In genomic region chr3:86677573-86678155, GRCm38 (mm10) we compare ENCODE assay signal across 16 mouse cellular contexts.
DNase-seq lines count a peak whose midpoint lies in the region; ATAC-seq and TF ChIP-seq lines count a peak whose summit lies in the region.
"Had no signal": no experiment of that assay in that cellular context is flagged by ENCODE, and none has a peak within 500 bp of the region (broad histone marks: within the 10 kb centered on the region; RNA-seq: fewer than 3 reads in every experiment).

No protein-coding gene starts in this region.

- TF ChIP-seq POLR2A in ES-Bruce4 (IDR thresholded peaks at IDR 0.05; ENCODE audit: insufficient read depth, low read length) = no peak

- 32% methylated on average over 2 of the region's 2 CpGs for WGBS in liver, embryonic 12.5 days (ENCODE audit: insufficient replicate concordance)
- 57% methylated on average over 2 of the region's 2 CpGs for WGBS in forebrain, embryonic 16.5 days

- TF ChIP-seq EP300 in ES-Bruce4 (IDR thresholded peaks at IDR 0.05; ENCODE audit: insufficient read depth, low read depth, low read length) = 0 out of 2 replicates have a peak, but pooled peaks have one; percentile 28

- no peaks in the 10 kb centered on the region for H3K4me1 ChIP-seq in ES-Bruce4 (ENCODE audit: control insufficient read depth, insufficient read depth, low read length)
- no peaks in the 10 kb centered on the region for H3K4me1 ChIP-seq in liver, embryonic 12.5 days
- no peaks in the 10 kb centered on the region for H3K4me1 ChIP-seq in forebrain, embryonic 16.5 days (replicated peaks; ENCODE audit: control insufficient read depth, insufficient read depth, low read length)
- H3K4me1 ChIP-seq: forebrain, embryonic 12.5 days; liver, embryonic 13.5 days had no signal

- H3K27me3 ChIP-seq in ES-Bruce4 (ENCODE audit: control insufficient read depth, insufficient read depth, low read length, poor library complexity, severe bottlenecking) = no peaks in the 10 kb centered on the region; the same call in 1 of the 2 replicates
- no peaks in the 10 kb centered on the region for H3K27me3 ChIP-seq in liver, embryonic 12.5 days (replicated peaks)
- no peaks in the 10 kb centered on the region for H3K27me3 ChIP-seq in forebrain, embryonic 16.5 days (replicated peaks; ENCODE audit: control insufficient read depth, insufficient read depth, low read length)
- H3K27me3 ChIP-seq: forebrain, embryonic 12.5 days; liver, embryonic 13.5 days had no signal

- no peak overlapping the region for H3K4me3 ChIP-seq in ES-Bruce4 (ENCODE audit: low read depth, low read length)
- no peak overlapping the region for H3K4me3 ChIP-seq in liver, embryonic 12.5 days
- H3K4me3 ChIP-seq in forebrain, embryonic 16.5 days (replicated peaks; ENCODE audit: low read length) = no peak overlapping the region
- H3K4me3 ChIP-seq: forebrain, embryonic 12.5 days; heart, adult 2 months; liver, embryonic 13.5 days had no signal

- H3K4me2 ChIP-seq in liver, embryonic 12.5 days = no peak overlapping the region
- no peak overlapping the region for H3K4me2 ChIP-seq in forebrain, embryonic 16.5 days (ENCODE audit: low read length)
- H3K4me2 ChIP-seq: forebrain, embryonic 12.5 days; liver, embryonic 13.5 days had no signal

- H3K9ac ChIP-seq in ES-Bruce4 (ENCODE audit: low read depth, poor library complexity, severe bottlenecking) = no peak overlapping the region
- no peak overlapping the region for H3K9ac ChIP-seq in liver, embryonic 12.5 days
- no peak overlapping the region for H3K9ac ChIP-seq in forebrain, embryonic 16.5 days (replicated peaks; ENCODE audit: low read depth, low read length)
- H3K9ac ChIP-seq: forebrain, embryonic 12.5 days; liver, embryonic 13.5 days had no signal

- peak; percentile 85 for DNase-seq in R1 (ENCODE audit: low read depth, low spot score)
- peak; percentile 34 for DNase-seq in thymus, postnatal 25 days
- DNase-seq in layer of hippocampus, adult 18-20 months (ENCODE audit: low spot score in 2 of 2) = no peak
- DNase-seq: cerebellum, adult 18-20 months; heart, adult 2 months; heart, postnatal 14 days; kidney, adult 8-10 months; kidney, postnatal 4 days; left cerebral cortex, postnatal 4 days; liver, embryonic 13.5 days had no signal

- H3K27ac ChIP-seq in ES-Bruce4 (ENCODE audit: insufficient read depth, low read length) = peak overlapping the region; percentile 86
- H3K27ac ChIP-seq in liver, embryonic 12.5 days = no peak overlapping the region
- H3K27ac ChIP-seq in forebrain, embryonic 16.5 days (ENCODE audit: low read length) = no peak overlapping the region
- H3K27ac ChIP-seq: forebrain, embryonic 12.5 days; heart, adult 2 months; liver, embryonic 13.5 days had no signal

- H3K9me3 ChIP-seq in ES-Bruce4 (replicated peaks; ENCODE audit: control insufficient read depth, insufficient read depth, low read length, poor library complexity, severe bottlenecking) = no peaks in the 10 kb centered on the region
- no peaks in the 10 kb centered on the region for H3K9me3 ChIP-seq in liver, embryonic 12.5 days (replicated peaks)
- H3K9me3 ChIP-seq in forebrain, embryonic 16.5 days (ENCODE audit: control insufficient read depth, low read length) = no peaks in the 10 kb centered on the region
- H3K9me3 ChIP-seq: forebrain, embryonic 12.5 days; liver, embryonic 13.5 days had no signal

- no peaks in the 10 kb centered on the region for H3K36me3 ChIP-seq in ES-Bruce4 (ENCODE audit: control insufficient read depth, insufficient read depth, low read length, poor library complexity, severe bottlenecking)
- H3K36me3 ChIP-seq in liver, embryonic 12.5 days = no peaks in the 10 kb centered on the region
- H3K36me3 ChIP-seq in forebrain, embryonic 16.5 days (ENCODE audit: control insufficient read depth, insufficient read depth) = no peaks in the 10 kb centered on the region
- H3K36me3 ChIP-seq: forebrain, embryonic 12.5 days; liver, embryonic 13.5 days had no signal

- peak; percentile 89 for ATAC-seq in megakaryocyte, adult 5-6 weeks (ENCODE audit: poor library complexity, severe bottlenecking)
- no peak for ATAC-seq in liver, embryonic 12.5 days
- ATAC-seq in forebrain, embryonic 16.5 days = no peak
- ATAC-seq: hindbrain, embryonic 16.5 days had no signal

- TF ChIP-seq CTCF in ES-Bruce4 (IDR thresholded peaks at IDR 0.05; ENCODE audit: low read depth, low read length) = no peak

Comparison
In these comparisons a context has a peak if more than half of its experiments do, and no peak if none do; other contexts are left out.
1. DNase-seq: peak in R1 (single experiment) and thymus, postnatal 25 days (single experiment); none in layer of hippocampus, adult 18-20 months (0 of 2).